Mouse (Mus musculus) erythroblast, embryonic 14.5 days (primary cell): ENCODE results near the gene Pigv. TPM values are rescaled to one million over a fixed set of nuclear protein-coding genes. Genes with fewer than 3 reads are reported as not detected.

Source experiments
- H3K27me3 ChIP-seq: 2 replicates; pipeline ENCODE4 v1.6.1; 2012; ENCODE audit warnings: inconsistent platforms; ENCODE audit not compliant: control insufficient read depth
- H3K36me3 ChIP-seq: 2 replicates; pipeline ENCODE4 v1.6.1; 2012; ENCODE audit warnings: mild to moderate bottlenecking, inconsistent platforms; ENCODE audit not compliant: control insufficient read depth
- H3K4me1 ChIP-seq: 2 replicates; pipeline ENCODE4 v1.6.1; 2012; ENCODE audit warnings: inconsistent platforms; ENCODE audit not compliant: control insufficient read depth
- H3K4me3 ChIP-seq: replicated peaks from 2 replicates; pipeline ENCODE3; 2012; ENCODE audit warnings: moderate library complexity, mild to moderate bottlenecking, inconsistent platforms
- H3K9me3 ChIP-seq: 2 replicates; pipeline ENCODE4 v1.6.1; 2012; ENCODE audit warnings: low read length, inconsistent platforms, mixed read lengths; ENCODE audit not compliant: control insufficient read depth
- GATA1 ChIP-seq: IDR thresholded peaks from 2 replicates; pipeline ENCODE4 v1.6.1; 2012; ENCODE audit warnings: low read length, inconsistent platforms, mixed read lengths
- TAL1 ChIP-seq: IDR thresholded peaks from 3 replicates; pipeline ENCODE4 v1.6.1; 2012; ENCODE audit warnings: low read length, inconsistent platforms, mixed read lengths
- polyA plus RNA-seq: library from polyadenylated mRNA; stranded (reverse); fragments of >175 nt; gene quantifications from 2 replicates; pipeline ENCODE4 v1.2.3, GENCODE M21; 2012

Gene Pigv
- polyA plus RNA-seq, 1 experiment, result 1.6 TPM

DNA sequence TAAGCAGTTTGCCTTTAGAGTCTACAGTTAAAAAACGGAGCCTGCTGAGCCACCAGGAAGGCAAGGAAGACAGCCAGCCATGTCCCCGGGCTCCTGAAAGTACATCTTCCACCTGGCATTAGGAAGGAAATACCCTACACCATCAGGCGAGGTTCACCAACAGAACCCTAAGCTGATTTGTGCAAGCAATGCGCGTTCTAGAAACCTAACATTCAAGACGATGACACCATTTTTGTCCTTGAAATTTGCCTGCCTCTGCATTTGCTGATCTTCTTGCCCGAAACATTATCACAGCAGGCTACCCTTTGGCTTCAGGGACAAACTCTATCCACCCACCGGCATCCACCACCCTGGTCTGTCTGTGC lies 1.9 kb upstream of the Pigv start:
- Histone ChIP-seq H3K36me3 (peaks cover 22% of the 10 kb centered on the region), H3K9me3 (no peaks in the 10 kb centered on the region), H3K4me3 (peak overlapping the region; percentile 88), H3K27me3 (no peaks in the 10 kb centered on the region), H3K4me1 (peaks cover 72% of the 10 kb centered on the region)
- TF ChIP-seq TAL1 (no peak), GATA1 (no peak)

GRCm38 (mm10) chr4:133673666-133674330 lies 1.4 kb upstream of the Pigv start:
- Histone ChIP-seq H3K36me3 (peaks cover 18% of the 10 kb centered on the region), H3K9me3 (no peaks in the 10 kb centered on the region), H3K4me1 (peaks cover 72% of the 10 kb centered on the region), H3K4me3 (peak overlapping the region; percentile 88), H3K27me3 (no peaks in the 10 kb centered on the region)
- TF ChIP-seq TAL1, result no peak
- TF ChIP-seq GATA1, result no peak

GRCm38 (mm10) chr4:133672845-133673647 lies 599 bp upstream of the Pigv start:
- Histone ChIP-seq H3K4me3 (peak overlapping the region; percentile 88), H3K27me3 (no peaks in the 10 kb centered on the region), H3K4me1 (peaks cover 71% of the 10 kb centered on the region), H3K36me3 (peaks cover 19% of the 10 kb centered on the region), H3K9me3 (no peaks in the 10 kb centered on the region)
- TF ChIP-seq TAL1 (no peak), GATA1 (no peak)

- Histone ChIP-seq H3K4me3 (peak overlapping the region; percentile 88), H3K27me3 (no peaks in the 10 kb centered on the region), H3K9me3 (no peaks in the 10 kb centered on the region), H3K36me3 (peaks cover 21% of the 10 kb centered on the region), H3K4me1 (peaks cover 59% of the 10 kb centered on the region)
- no peak for TF ChIP-seq GATA1
- TF ChIP-seq TAL1, result no peak
These were observed 1.1 kb downstream of the Pigv start for GRCm38 (mm10) chr4:133671184-133671880.

DNA sequence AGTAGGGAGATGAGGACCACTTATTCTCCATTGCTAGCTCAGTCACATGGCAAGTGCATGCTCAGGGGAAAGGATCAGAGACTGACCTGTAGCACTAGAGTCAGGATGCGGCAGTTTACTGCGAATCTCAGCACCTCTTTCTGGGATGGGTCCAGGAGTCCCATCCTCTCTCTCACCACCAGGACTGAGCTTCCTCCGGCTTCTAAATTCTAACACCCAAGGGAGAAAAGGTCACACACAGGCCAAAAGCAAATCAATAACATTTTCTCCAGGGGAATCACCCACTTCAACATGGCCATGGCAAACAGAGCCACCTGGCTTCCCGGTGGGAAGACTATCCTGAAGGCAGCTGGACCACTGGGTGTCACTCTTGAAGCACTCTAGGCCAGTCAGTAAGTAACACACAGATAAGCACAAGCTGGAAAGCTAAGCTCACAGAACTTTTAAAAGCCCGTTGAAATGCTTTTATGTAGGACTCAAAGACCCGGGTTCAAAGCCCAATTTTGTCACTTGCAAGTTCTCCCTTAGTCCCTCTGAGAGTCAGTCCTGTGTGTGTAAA lies 2.7 kb downstream of the Pigv start:
- peaks cover 30% of the 10 kb centered on the region for H3K36me3 ChIP-seq
- H3K4me3 ChIP-seq, result no peak overlapping the region
- no peaks in the 10 kb centered on the region for H3K9me3 ChIP-seq
- H3K27me3 ChIP-seq, result no peaks in the 10 kb centered on the region
- TF ChIP-seq TAL1, result no peak
- no peak for TF ChIP-seq GATA1
- H3K4me1 ChIP-seq, result peaks cover 44% of the 10 kb centered on the region

GRCm38 (mm10) chr4:133668537-133668936 lies 3.9 kb downstream of the Pigv start:
- TF ChIP-seq TAL1 (no peak), GATA1 (no peak)
- Histone ChIP-seq H3K4me3 (no peak overlapping the region), H3K9me3 (no peaks in the 10 kb centered on the region), H3K27me3 (no peaks in the 10 kb centered on the region), H3K36me3 (peaks cover 34% of the 10 kb centered on the region), H3K4me1 (peaks cover 32% of the 10 kb centered on the region)

DNA sequence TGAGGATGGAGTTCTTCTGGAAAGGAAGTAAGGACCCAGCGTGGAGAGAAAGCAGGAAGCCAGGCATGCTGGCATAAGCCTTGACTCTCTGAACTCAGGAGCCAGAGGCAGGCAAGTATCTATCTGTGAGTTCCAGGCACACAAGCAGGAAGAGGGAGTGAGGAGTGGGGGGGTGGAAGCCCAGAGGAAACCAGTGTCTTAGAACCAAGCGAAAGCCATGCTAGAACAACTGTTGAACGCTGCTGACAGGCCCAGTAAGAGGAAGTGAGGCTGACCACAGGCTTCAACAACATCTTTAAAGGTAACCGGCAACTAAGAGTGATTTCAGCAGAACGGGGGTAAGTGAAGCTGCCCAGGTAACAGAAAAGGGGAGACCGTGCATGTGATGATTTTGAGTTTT lies 6.2 kb downstream of the Pigv start:
- peaks cover 44% of the 10 kb centered on the region for H3K36me3 ChIP-seq
- no peak overlapping the region for H3K4me3 ChIP-seq
- H3K27me3 ChIP-seq, result no peaks in the 10 kb centered on the region
- H3K4me1 ChIP-seq, result peaks cover 13% of the 10 kb centered on the region
- no peaks in the 10 kb centered on the region for H3K9me3 ChIP-seq
- TF ChIP-seq TAL1, result no peak
- no peak for TF ChIP-seq GATA1

DNA sequence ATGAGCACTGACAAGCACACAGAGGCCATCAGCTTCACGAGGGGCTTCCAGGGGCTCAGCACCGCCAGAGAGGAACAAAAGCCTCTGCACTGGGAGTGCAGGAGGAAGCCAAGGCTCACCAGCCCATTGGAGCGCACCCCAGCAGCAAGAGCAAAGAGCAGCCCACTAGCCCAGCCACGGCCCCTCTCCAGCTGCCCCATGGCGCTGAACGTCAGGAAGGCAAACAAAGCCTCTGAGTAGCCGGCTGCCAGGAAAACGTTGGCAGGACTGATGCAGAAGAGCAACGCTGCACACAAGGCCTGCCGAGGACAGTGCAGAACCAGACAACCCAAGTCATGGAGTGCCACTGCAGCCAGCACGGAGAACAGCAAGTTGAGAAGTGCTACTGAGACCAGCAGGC lies 7.3 kb downstream of the Pigv start:
- Histone ChIP-seq H3K4me1 (peaks cover 4% of the 10 kb centered on the region; the same call in 1 of the 2 replicates), H3K36me3 (peaks cover 44% of the 10 kb centered on the region), H3K27me3 (no peaks in the 10 kb centered on the region), H3K9me3 (no peaks in the 10 kb centered on the region), H3K4me3 (no peak overlapping the region)
- TF ChIP-seq TAL1, result no peak
- no peak for TF ChIP-seq GATA1

DNA sequence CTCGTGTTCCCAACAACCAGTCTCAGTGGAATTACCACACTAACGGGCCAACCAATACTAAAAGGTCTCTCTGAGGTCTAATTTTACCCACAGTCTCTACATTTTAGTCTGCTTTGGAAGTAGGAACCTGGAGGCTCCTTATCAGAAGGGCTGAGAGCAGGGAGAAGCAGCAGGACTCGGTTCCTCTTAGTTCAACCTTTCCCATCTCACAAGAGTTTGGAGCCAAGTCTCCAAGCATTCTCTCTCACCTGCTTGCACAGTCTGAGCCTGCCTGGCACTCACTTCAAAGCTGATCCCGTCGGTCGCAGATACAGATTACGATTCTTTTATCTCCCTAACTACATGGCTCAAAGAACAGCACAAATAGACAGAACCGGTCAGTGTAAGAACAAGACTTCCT lies 9.5 kb downstream of the Pigv start:
- H3K36me3 ChIP-seq, result peaks cover 32% of the 10 kb centered on the region
- TF ChIP-seq GATA1 (no peak), TAL1 (no peak)
- H3K4me3 ChIP-seq, result no peak overlapping the region
- peaks cover 5% of the 10 kb centered on the region; the same call in 1 of the 2 replicates for H3K4me1 ChIP-seq
- H3K27me3 ChIP-seq, result no peaks in the 10 kb centered on the region
- no peaks in the 10 kb centered on the region for H3K9me3 ChIP-seq
